Mouse (Mus musculus): ENCODE data around the gene Clstn1. TPM values are rescaled to one million over a fixed set of nuclear protein-coding genes. Genes with fewer than 3 reads are reported as not detected.

Clstn1 gene
- polyA plus RNA-seq, 1 experiment = 28.0 TPM

DNA sequence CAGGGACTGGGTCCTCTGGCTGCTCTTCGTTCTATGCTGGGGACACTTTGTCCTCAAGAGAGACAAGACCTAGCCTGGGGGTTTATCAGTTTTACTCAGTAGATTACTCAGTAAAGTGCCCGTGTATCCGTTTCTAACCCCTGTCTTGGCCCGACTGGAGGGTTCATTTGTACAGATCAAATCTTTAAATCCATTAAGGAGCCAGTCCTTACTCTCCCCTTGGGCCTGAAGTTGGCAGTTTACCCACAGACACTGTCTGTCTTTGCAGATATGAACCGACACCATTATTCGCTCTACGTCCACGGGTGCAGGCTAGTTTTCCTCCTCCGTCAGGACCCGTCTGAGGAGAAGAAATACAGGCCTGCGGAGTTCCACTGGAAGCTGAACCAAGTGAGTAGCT is 48.7 kb downstream of the Clstn1 start:
- DNase-seq (ENCODE audit: low spot score) = no peak

DNA sequence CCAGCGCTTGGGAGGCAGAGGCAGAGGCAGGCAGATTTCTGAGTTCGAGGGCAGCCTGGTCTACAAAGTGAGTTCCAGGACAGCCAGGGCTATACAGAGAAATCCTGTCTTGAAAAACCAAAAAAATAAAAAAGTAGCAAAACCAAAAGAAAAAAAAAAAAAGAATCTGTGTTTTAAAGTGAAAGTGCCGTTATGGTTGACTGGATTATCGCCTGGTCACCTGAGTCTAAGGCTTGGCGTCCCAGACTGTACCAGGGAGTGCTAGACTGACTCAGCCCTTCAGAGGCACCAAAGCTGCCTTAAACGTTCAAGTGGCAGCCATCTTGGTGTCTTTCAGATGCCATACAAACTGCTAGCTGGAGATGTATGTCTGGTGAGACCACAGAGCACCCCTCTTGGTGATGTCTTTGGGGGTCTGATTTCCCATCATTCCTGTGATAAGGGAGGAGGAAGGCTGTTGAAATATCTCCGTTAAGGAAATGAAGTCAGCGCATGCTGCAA is 49.7 kb downstream of the Clstn1 start:
- DNase-seq (ENCODE audit: low spot score) = no peak

DNA sequence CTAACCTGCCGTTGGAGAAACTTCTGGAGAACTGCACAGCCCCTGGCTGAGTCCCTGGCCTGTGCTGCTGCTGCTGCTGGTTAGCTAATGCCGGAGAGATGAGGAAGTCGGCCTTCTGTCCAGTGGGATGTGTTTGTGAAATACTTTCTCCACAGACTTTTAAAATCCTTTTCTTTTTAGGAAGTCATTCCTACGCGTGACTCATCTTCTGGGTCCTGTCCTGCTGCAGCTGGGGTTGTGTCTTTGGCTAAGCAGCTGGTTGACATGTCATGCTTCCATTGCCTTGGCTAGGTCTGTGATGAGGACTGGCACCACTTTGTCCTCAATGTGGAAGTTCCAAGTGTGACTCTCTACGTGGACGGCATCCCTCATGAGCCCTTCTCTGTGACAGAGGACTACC is 51.7 kb downstream of the Clstn1 start:
- no peak for DNase-seq (ENCODE audit: low spot score)

DNA sequence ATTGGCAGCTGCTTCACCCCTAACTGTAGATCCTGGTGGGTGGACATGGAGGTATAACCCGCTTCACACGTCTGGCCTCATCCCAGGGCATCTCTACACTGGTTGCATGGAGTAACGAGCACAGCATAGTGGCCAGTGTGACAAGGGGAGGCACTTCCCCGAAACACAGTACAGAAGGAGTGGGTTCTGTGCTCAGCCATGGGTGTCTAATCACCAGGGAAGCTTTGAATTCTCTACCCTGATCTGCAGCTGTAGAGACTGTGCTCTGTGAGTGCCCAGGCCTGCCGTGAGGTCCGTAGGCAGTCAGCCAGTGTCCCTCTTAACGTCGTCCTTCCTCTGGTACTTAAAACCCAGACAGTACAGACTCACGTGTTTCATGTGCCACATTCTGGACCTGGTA is 54.6 kb downstream of the Clstn1 start:
- DNase-seq (ENCODE audit: low spot score) = no peak

DNA sequence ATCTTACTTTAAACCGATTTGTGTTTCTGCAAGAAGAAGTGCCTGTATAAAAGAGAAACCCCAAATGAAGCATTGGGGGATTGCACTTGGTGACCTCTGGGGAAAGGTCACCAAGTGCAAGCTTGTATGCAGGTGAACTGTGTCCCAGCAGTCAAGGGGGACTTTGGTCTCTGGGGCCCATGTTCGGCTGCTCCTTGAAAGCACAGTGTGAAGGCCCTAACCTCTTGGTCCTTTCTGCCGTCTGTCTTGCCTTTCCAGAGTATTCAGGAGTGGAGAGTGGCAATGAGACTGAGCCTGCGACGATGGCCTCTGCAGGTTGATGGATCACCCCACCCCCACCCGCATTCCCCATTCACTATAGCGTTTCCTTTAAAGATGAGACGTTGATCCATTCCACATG is 55.1 kb downstream of the Clstn1 start:
- no peak for DNase-seq (ENCODE audit: low spot score)

DNA sequence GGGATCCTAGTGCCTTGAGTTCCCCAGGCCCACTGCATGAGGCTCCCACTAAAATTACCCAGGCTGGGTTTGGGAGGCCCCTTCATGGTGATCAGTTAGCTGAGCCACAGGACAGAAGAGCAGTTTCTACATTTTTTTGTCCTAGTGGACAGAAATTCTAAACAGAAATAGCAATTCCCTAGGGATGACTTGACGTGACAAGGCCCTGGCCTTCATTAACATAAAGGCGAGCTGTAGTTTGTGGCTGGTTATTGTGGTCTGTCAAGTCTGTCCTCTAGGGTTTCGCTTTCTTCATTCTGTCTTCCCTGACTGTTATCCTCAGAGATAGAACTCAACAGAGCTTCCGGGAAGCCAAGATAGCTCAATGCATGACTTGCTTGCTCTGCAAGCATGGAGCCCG is 55.7 kb downstream of the Clstn1 start:
- no peak for DNase-seq (ENCODE audit: low spot score)

DNA sequence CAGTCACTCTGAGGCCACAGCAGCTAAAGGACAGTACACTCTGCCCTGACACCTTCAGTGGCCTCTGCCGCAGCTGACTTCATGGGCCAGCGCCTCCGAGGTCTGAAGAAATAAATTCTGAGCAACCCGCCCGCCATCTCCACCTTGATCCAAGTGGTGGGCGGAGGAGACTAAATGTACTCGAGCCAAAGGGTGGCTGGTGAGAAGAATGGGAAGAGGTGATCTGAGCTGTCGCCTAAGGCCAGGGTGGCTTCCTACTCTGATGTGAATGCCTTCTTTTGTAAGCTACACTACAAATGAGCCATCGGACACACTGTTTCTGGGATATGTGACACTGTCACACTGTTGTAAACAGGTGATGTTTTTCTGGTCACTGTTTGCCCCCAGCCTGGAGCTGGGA is 59.5 kb downstream of the Clstn1 start:
- no peak for DNase-seq (ENCODE audit: low spot score)

DNA sequence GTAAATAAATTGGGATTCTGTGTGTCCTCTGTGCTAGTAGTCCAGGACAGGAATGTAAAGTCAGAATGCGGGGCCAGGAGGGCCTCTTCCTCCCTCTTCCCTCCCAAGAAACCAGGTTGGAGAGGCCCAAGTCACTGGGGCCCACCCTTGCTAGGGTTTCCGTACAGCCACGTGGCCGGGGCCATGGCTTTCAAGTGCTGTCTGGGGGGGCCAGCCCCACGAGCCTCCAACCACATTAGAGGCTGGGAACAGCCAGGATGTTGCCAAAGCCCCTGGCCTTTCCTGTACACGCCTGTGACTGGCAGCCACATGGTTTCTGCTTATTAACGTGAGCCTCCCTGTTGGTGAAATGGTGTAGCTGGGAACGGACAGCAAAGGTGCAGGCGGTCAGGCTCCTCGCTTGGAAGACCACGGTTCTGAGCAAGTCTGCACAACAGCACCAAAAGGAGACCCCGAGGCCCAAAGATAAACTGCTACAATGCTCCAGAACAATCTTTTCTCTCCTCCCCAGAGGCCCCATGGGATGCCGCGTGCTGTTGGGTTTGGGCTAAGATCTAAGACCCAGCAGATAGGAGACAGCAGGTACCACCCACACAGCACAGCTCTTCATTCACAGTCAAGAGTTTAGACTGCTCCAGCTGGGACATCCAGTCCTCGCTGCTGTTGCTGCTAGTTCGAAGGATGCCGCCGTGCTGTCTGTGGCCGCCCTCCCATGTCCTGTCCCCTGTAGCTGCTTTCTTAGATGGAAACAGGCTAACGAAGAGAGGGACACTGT is 62.0 kb downstream of the Clstn1 start:
- DNase-seq (ENCODE audit: low spot score) = no peak

DNA sequence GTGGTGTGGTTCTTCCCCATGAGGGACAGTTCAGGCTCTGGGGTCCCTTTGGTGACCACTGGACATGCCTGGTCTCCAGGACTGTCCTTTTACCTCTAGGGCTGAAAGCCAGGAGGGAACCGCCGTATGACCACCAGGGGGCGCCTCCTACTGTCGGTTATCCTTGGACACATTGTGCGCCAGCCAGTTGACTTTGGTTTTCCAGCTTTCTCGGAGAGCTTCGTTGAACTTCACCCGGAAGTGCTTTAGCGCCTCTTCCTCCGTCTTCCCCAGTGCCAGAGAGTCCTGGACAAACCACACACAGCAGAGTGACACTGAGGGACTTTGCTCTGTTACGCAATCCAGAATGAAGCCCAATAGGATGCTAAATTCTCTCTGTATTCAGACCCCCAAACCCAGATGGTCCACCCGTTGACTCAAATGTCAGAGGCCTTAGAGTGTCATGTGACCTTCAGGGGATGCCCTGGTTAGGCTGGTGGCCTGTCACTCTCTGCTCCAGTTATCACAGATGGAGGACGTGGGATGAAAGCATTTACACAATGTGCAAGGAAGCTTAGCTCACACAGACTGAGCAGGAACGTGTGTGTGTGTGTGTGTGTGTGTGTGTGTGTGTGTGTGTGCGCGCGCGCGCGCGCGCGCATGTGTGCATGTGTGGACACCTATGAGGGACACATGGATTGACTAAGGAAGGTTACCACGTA is 64.4 kb downstream of the Clstn1 start:
- peak; percentile 59 for DNase-seq (ENCODE audit: low spot score)

DNA sequence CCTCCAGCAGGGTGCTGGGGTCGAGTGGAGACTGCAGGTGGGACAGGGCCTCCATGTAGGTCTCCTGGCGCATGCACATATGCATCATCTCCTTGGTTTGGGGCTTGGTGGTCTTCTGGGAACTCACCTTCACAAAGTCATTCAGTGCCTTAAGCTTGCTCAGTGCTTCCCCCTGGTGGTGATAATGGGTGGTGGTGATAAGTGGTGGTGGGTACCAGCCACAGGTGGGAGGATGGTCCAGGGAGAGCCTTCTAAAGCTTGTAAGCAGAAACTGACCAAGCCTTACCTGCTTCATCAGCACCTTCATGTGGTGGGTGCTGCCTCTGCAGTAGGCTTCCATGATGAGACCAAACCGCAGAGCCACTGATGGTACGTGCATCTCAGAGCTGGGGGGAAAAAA is 68.0 kb downstream of the Clstn1 start:
- no peak for DNase-seq (ENCODE audit: low spot score)

DNA sequence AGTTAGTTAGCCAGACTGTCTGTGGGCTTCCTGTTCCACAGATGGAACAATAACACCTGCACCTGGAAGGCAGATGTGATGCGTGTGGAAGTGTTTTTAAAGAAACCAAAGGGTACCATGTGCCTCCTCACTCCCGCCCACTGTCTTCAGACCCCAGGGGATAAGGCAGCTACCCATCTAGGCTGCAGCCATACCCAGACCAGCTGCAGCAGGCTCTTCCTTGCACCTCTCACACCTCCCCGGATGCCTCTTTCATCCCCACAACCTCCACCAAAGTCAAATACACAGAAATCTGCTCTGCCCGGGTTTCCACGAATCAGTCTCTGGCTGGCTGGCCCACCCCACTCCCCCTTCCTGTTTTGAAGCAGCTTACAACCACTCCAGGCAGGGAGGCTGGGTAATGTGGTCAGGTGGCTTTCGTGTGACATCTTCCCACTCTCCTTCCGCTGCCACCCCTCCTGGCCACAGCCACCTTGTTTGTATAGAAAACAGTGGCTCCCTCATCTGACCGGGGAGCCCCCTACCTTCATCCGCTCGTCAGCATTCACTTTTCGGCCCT is 71.7 kb downstream of the Clstn1 start:
- no peak for DNase-seq (ENCODE audit: low spot score)

DNA sequence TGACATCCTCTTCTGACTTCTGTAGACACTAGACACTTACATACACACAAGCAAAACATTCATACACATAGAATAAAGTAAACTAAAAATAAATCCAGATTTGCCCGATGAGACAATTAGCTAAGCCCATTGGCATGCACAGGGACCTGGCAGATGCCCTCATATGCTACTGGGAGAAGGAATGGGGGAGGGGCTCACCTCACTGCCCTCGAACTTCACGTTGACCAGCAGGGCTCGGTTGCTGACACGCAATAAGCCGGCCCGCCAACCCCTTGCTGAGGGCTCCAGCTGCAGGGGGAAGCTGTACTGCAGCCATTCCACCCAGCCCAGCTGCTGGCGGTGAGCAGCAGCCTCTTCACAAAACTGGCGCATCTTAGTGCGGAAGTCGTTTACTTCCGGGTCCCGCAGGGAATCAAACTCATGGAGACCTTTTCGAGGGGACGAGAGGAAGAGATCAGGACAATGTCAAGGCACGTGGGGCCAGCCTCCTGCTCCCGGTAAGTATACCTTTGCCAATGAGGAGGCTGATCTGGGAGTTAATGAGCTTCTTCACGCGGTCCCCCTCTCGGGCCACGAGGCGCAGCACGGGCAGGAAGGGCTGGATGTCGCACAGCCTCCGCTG is 73.3 kb downstream of the Clstn1 start:
- DNase-seq (ENCODE audit: low spot score) = no peak

DNA sequence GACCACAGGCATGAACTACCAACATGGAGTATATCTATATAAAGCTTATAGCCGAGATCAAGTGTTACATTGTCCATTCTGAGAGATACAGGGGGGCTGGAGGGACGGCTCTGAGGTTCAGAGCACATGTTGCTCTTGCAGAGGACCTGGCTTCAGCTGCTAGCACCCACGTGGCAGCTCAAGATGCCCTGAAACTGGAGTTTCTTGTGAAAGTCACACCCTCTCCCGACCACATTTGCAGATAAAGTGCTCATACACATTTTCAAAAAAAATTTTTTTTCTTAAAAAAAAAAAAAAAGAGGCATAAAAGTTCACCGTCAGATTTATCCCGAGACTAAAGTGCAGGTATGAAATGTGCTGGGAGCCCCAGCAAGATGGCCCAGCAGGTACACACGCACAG is 74.3 kb downstream of the Clstn1 start:
- DNase-seq (ENCODE audit: low spot score) = no peak

DNA sequence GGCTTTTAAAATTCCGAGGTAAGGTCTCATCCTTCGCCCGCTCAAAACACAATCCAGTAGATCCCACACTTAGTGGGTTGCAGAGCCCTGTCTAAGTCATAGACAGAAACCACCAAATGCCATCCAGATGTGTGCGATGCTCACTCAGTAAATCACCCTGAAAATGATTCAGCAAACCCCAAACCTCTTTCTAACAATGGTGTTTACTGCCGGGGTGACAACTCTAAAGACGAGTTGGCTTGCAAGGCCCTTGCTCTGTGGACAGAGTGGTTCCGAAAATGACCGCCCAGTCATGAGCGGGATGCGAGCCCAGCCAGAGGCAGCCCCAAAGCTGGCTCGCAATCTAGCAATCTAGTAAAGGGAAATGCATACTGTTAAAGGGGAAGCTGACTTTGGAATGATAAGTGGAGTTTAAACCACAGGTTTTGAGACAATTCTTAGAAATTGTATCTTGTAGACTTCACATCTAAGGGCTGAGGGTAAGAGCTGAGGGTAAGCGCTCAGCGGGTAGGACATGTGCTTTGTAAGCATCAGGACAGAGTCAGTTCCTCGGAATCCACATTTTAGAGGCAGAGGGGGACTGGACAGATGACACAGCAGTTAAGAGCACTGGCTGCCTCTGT is 75.8 kb downstream of the Clstn1 start:
- DNase-seq (ENCODE audit: low spot score) = no peak

DNA sequence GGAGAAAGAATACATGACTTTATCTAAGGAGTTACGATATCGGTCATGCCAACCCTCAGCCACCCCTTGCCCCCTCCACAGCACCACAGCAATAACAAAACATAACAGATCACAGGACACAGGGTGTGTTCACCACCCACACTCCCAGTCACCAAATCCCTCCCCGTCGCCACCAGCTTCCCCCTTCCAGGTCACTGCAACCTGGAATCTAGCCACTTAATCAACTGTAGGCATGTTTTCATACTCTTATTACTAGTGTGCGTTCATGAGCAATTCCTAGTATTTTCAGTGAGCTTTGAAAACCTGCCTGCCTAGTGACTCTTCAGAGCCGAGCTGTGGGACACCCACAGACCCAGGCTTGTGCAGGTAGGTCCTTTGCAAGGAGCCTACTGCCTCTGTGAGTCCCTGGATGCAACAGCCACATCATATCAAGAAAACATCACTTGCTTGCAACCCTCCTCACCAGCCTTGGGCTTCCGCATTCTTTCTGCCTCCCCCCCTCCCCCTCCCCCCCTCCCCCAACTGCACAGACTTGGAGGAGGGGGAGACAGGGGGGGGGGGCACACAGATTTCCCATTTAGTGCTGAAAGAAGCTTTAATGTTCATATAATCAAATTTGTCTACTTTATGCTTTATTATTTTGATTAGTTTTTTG is 77.7 kb downstream of the Clstn1 start:
- DNase-seq (ENCODE audit: low spot score) = no peak

DNA sequence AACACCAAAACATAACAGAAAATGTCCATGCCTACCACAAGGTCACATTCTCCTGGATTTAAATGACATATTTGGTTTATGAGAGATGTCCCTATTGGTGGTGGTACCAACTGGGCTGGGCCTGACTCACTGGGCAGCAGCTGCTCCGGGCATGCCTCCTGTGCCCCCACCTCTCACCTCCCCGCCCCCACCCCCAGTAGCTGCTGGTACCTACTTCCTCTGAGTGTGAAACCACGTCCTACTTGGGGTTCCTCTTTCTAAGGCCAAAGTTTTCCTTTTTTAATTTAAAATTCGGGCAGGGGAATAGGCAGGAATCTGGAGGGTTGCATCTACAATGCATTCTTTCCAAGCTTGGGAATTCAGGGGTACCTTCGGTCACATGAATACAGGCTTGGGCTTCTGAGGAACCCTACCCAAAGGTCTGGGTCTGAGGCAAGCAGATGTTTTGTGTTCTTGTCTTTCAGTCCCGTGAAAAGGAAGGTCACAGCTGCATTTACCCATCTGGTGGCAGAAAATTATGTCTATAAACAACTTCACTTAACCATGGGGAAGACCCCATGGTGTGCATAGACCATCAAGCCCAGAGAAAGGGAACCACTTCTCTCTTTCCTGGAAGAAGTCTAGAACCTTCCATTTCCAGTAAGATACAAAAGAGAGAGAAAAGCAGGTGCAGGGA is 78.9 kb downstream of the Clstn1 start:
- no peak for DNase-seq (ENCODE audit: low spot score)

DNA sequence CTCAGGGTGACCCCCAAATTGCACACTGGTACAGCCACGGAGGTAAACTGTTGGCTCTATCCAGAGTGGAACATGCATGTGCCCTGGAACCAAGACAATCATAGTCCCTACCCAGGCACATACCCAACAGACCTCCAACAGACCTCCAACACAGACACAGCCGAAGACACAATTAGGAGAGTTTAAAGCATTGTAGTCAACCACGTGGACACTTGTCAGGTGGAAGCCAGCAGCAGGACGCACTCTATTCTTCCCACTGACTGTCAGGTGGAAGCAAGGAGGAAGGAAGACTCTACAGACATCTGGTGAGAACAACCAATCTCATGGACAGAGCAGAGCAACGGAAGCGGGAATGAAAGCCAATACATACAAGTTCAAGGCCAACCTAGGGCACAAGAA is 79.4 kb downstream of the Clstn1 start:
- no peak for DNase-seq (ENCODE audit: low spot score)

DNA sequence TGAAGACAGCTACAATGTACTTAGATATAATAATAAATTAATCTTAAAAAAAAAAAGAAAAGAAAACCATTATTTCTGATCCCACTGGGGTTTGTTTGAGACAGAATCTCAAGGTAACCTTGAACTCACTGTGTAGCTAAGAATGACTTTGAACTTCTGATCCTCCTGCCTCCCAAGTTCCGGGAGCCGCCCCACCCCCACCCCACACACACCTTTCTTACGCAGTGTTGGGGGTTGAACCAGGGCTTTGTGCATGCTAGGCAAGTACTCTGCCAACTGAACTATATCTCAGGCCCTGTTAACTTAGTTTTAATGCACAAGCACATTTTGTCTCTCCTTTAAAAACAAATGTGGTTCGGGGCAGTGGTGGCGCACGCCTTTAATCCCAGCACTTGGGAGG is 84.9 kb downstream of the Clstn1 start:
- no peak for DNase-seq (ENCODE audit: low spot score)

DNA sequence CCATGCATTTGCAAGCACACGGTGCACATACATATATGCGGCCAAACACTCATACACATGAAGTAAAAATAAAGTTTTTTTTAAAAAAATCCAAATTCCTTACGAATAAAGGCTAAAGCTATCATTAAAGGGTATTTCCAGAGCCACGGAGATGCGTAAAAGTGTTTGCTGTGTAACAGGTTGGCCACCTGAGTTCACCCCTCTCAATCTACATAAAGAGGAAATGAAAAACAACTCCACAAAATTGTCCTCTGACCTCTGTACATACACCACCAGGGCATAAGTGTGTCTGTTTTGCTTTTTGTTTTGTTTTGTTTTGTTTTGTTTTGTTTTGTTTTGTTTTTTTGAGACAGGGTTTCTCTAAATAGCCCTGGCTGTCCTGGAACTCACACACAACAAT is 86.5 kb downstream of the Clstn1 start:
- DNase-seq (ENCODE audit: low spot score) = no peak

DNA sequence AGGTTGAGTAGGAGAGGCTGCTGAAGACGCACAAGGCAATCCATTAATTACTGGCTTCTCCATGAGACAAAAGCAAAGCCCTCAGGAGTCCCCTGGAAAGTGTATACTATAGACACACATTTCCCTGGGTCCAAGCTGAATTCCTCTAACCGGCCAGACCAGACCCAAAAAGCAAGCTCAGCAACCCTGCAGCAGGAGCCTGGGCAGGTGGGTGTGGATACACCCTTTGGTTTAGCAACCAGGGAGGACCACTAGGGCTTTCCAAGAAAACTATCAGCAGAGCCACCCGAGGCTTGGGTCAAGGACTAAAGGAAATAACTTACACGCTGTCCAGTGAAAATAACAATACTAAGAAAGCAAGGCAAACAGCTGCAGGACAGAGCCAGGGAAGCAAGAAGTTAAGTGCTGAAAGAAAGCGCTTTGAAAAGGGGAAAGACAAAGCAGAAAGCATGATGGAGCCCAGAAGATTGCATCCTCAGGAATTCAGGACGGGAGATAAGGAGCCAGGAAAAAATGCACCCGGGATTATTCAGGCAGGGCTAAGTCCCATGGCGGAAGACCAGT is 88.6 kb downstream of the Clstn1 start:
- no peak for DNase-seq (ENCODE audit: low spot score)

All from urinary bladder, adult 2 months (tissue).